Mouse (Mus musculus): ENCODE results near the gene L3mbtl4. TPM values are rescaled to one million over a fixed set of nuclear protein-coding genes. Genes with fewer than 3 reads are reported as not detected.

L3mbtl4 gene
- polyA plus RNA-seq, 1 experiment from 2014 or later: not detected

- no peak within 1 kb of the TSS for H3K4me3 ChIP-seq
- no peak within 1 kb of the TSS for H3K9ac ChIP-seq
- H3K27me3 ChIP-seq (replicated peaks): no peaks in the 10 kb centered on the region
- no peaks in the 10 kb centered on the region for H3K36me3 ChIP-seq
- no peak within 1 kb of the TSS for H3K27ac ChIP-seq
- no peaks in the 10 kb centered on the region for H3K9me3 ChIP-seq (replicated peaks)
- H3K4me1 ChIP-seq: no peaks in the 10 kb centered on the region
- H3K4me2 ChIP-seq: no peak within 1 kb of the TSS
- WGBS (ENCODE audit: insufficient replicate concordance): 63% methylated on average over 6 of the region's 6 CpGs
- ATAC-seq: no peak
These were observed 552.7 kb downstream of the L3mbtl4 start, which contains the start of gene Tmem200c for GRCm38 (mm10) chr17:68826323-68826722. Gene Tmem200c, plus strand, starts transcription at chr17:68826623.
